Mouse (Mus musculus) stomach, adult 2 months (tissue): ENCODE measurements around the gene Rlim. TPM values are rescaled to one million over a fixed set of nuclear protein-coding genes. Genes with fewer than 3 reads are reported as not detected.

Source experiments
- polyA plus RNA-seq: library from polyadenylated mRNA; depleted of rRNA; stranded (reverse); fragments of >200 nt; gene quantifications from 2 replicates; pipeline ENCODE4 v1.2.3, GENCODE M21; 2012; rRNA removed

Gene Rlim
- 0.29 and 0.64 TPM in 2 replicates for polyA plus RNA-seq

GRCm38 (mm10) chrX:103981169-103981689 lies at the start of gene Rlim:
TSS of gene Rlim (minus strand) at chrX:103981284.

Other genes starting within 250 kb of the Rlim start
- 2.4 and 2.9 TPM in 2 replicates for gene Slc16a2, start 159.3 kb downstream of the Rlim start, polyA plus RNA-seq
- gene Nexmif, start 219.9 kb upstream of the Rlim start, polyA plus RNA-seq, result 0.03 and 0.13 TPM in 2 replicates